Mouse (Mus musculus): Measurements from ENCODE around the gene Gnpnat1.

DNA sequence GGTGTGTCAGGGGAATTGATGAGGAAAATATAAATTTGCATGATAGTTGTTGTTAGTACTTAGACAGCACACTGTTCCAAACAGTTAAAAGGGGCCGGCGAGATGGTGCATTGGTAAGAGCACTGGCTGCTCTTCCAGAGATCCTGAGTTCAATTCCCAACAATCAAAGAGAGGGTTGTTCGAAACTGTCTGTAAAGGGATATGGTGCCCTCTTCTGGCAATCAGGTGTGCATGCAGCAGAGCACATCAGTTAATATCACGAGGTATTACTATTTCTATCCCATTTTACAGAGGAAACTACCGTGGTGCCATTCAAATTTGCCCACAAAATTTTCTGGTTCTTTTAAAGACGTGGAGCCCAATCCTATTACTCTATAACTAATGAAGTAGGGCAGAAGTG, 29.5 kb upstream of the Gnpnat1 start:
- TF ChIP-seq CEBPB (IDR thresholded peaks at IDR 0.05; ENCODE audit: low read depth): no peak
- peak; percentile 10 for TF ChIP-seq CTCF (IDR thresholded peaks at IDR 0.05; ENCODE audit: control insufficient read depth, insufficient read depth, insufficient read length)
- TF ChIP-seq MYOD1 (IDR thresholded peaks at IDR 0.05; ENCODE audit: control insufficient read depth, insufficient read length, low read depth): no peak
- TF ChIP-seq MAX (IDR thresholded peaks at IDR 0.05): no peak
- no peak for TF ChIP-seq MYOG (IDR thresholded peaks at IDR 0.05; ENCODE audit: control insufficient read depth, extremely low read depth, insufficient read length)
- no peak for TF ChIP-seq USF1 (IDR thresholded peaks at IDR 0.05; ENCODE audit: low read depth)
- TF ChIP-seq FOSL1 (IDR thresholded peaks at IDR 0.05; ENCODE audit: insufficient read depth, low read length, poor library complexity, severe bottlenecking): no peak
